Mouse (Mus musculus) stomach, embryonic 16.5 days (tissue): ENCODE measurements around the gene Dbx1. TPM values are rescaled to one million over a fixed set of nuclear protein-coding genes. Genes with fewer than 3 reads are reported as not detected.

Experiments used
- ATAC-seq: fragments of 200-750 bp; cut with Nextera tagmentation; 2 replicates; pipeline ENCODE4 v1.8.0; 2017; ENCODE audit warnings: moderate number of reproducible peaks, moderate TSS enrichment; ENCODE audit not compliant: insufficient read depth, low FRiP score
- H3K27ac ChIP-seq: fragments of 300-500 bp; sonication (generic); 2 replicates; pipeline ENCODE4 v1.5.1; 2014; ENCODE audit warnings: low read length
- H3K27me3 ChIP-seq: fragments of 300-500 bp; sonication (generic); 2 replicates; pipeline ENCODE4 v1.6.1; 2014; ENCODE audit warnings: low read length, control low read depth, mixed read lengths; ENCODE audit not compliant: control insufficient read depth, insufficient read depth
- H3K36me3 ChIP-seq: fragments of 300-500 bp; sonication (generic); 2 replicates; pipeline ENCODE4 v1.6.1; 2014; ENCODE audit warnings: low read length; ENCODE audit not compliant: control insufficient read depth, insufficient read depth
- H3K4me1 ChIP-seq: fragments of 300-500 bp; sonication (generic); 2 replicates; pipeline ENCODE4 v1.6.1; 2014; ENCODE audit warnings: low read length, control low read depth, mixed read lengths; ENCODE audit not compliant: control insufficient read depth, insufficient read depth
- H3K4me2 ChIP-seq: fragments of 300-500 bp; sonication (generic); 2 replicates; pipeline ENCODE4 v1.6.1; 2014; ENCODE audit warnings: low read depth, low read length, mixed read lengths
- H3K4me3 ChIP-seq: fragments of 300-500 bp; sonication (generic); replicated peaks from 2 replicates; pipeline ENCODE4 v1.5.1; 2014; ENCODE audit warnings: mild to moderate bottlenecking, low read length
- H3K9ac ChIP-seq: fragments of 300-500 bp; sonication (generic); 2 replicates; pipeline ENCODE4 v1.6.1; 2014; ENCODE audit warnings: low read length
- H3K9me3 ChIP-seq: fragments of 300-500 bp; sonication (generic); replicated peaks from 2 replicates; pipeline ENCODE4 v1.6.1; 2016; ENCODE audit warnings: low read length, control low read depth; ENCODE audit not compliant: control insufficient read depth
- WGBS: fragments of 180-500 bp; shearing (Covaris S2); extraction: QIAGEN DNeasy Blood & Tissue Kit; methylation state at CpG from one replicate; pipeline ENCODE4 v1.1.7; 2014; 5-methylcytosine and 5-hydroxymethylcytosine counted together
- polyA plus RNA-seq: library from polyadenylated mRNA; unstranded; fragments of >200 nt; fragmentation: Nextera tagmentation; extraction: Ambion mirVana; gene quantifications from 2 replicates; pipeline ENCODE4 v1.2.1, GENCODE M21; 2015

Gene Dbx1
- polyA plus RNA-seq, 1 experiment from 2014 or later: 0.28 TPM

- Histone ChIP-seq H3K36me3 (0 out of 2 replicates have a peak, but pooled peaks cover 4% of the 10 kb centered on the region), H3K27ac (no peak overlapping the region), H3K9me3 (no peaks in the 10 kb centered on the region), H3K4me3 (no peak overlapping the region), H3K9ac (no peak overlapping the region), H3K27me3 (no peaks in the 10 kb centered on the region), H3K4me2 (no peak overlapping the region), H3K4me1 (no peaks in the 10 kb centered on the region)
- no peak for ATAC-seq
- 89% methylated on average over 14 of the region's 14 CpGs for WGBS
Observed at GRCm38 (mm10) chr7:49604244-49604643, 32.4 kb downstream of the Dbx1 start.

GRCm38 (mm10) chr7:49601191-49601975 is 35.3 kb downstream of the Dbx1 start:
- Histone ChIP-seq H3K36me3 (peaks cover 20% of the 10 kb centered on the region), H3K4me3 (no peak overlapping the region), H3K4me2 (no peak overlapping the region), H3K9me3 (no peaks in the 10 kb centered on the region), H3K27me3 (no peaks in the 10 kb centered on the region), H3K4me1 (no peaks in the 10 kb centered on the region), H3K27ac (peak overlapping the region; percentile 3; the same call in 1 of the 2 replicates), H3K9ac (no peak overlapping the region)
- ATAC-seq: peak; percentile 17; the same call in 1 of the 2 replicates
- WGBS: 36% methylated on average over 13 of the region's 13 CpGs

- H3K27ac ChIP-seq: no peak overlapping the region
- H3K9ac ChIP-seq: no peak overlapping the region
- H3K4me1 ChIP-seq: no peaks in the 10 kb centered on the region
- H3K36me3 ChIP-seq: peaks cover 20% of the 10 kb centered on the region
- no peak overlapping the region for H3K4me3 ChIP-seq
- no peak for ATAC-seq
- 85% methylated on average over 3 of the region's 3 CpGs for WGBS
- no peak overlapping the region for H3K4me2 ChIP-seq
- H3K27me3 ChIP-seq: no peaks in the 10 kb centered on the region
- H3K9me3 ChIP-seq: no peaks in the 10 kb centered on the region
Observed at GRCm38 (mm10) chr7:49599950-49600349, 36.7 kb downstream of the Dbx1 start.

GRCm38 (mm10) chr7:49598225-49598624 is 38.4 kb downstream of the Dbx1 start:
- ATAC-seq: no peak
- H3K36me3 ChIP-seq: peaks cover 20% of the 10 kb centered on the region
- no peak overlapping the region for H3K9ac ChIP-seq
- no peaks in the 10 kb centered on the region for H3K27me3 ChIP-seq
- H3K4me2 ChIP-seq: no peak overlapping the region
- 94% methylated on average over 13 of the region's 13 CpGs for WGBS
- no peaks in the 10 kb centered on the region for H3K9me3 ChIP-seq
- no peaks in the 10 kb centered on the region for H3K4me1 ChIP-seq
- no peak overlapping the region for H3K27ac ChIP-seq
- no peak overlapping the region for H3K4me3 ChIP-seq

- WGBS: 71% methylated on average over 3 of the region's 3 CpGs
- no peak for ATAC-seq
Observed at GRCm38 (mm10) chr7:49597776-49598175, 38.9 kb downstream of the Dbx1 start.

GRCm38 (mm10) chr7:49589635-49590034 is 47.0 kb downstream of the Dbx1 start:
- Histone ChIP-seq H3K9ac (no peak overlapping the region), H3K4me2 (no peak overlapping the region), H3K4me3 (no peak overlapping the region), H3K27ac (no peak overlapping the region), H3K27me3 (no peaks in the 10 kb centered on the region), H3K4me1 (no peaks in the 10 kb centered on the region), H3K9me3 (no peaks in the 10 kb centered on the region), H3K36me3 (peaks cover 16% of the 10 kb centered on the region)
- ATAC-seq: no peak
- WGBS: 89% methylated on average over 8 of the region's 8 CpGs

More at GRCm38 (mm10) chr7:49597776-49598175, 38.9 kb downstream of the Dbx1 start:
- H3K4me3 ChIP-seq: no peak overlapping the region
- H3K9me3 ChIP-seq: no peaks in the 10 kb centered on the region
- H3K27me3 ChIP-seq: no peaks in the 10 kb centered on the region
- no peak overlapping the region for H3K4me2 ChIP-seq
- no peaks in the 10 kb centered on the region for H3K4me1 ChIP-seq
- no peak overlapping the region for H3K27ac ChIP-seq
- H3K9ac ChIP-seq: no peak overlapping the region
- H3K36me3 ChIP-seq: peaks cover 20% of the 10 kb centered on the region

GRCm38 (mm10) chr7:49586530-49587120 is 50.0 kb downstream of the Dbx1 start:
- Histone ChIP-seq H3K4me2 (no peak overlapping the region), H3K9me3 (no peaks in the 10 kb centered on the region)
- 70% methylated on average over 5 of the region's 5 CpGs for WGBS

GRCm38 (mm10) chr7:49583176-49583575 is 53.5 kb downstream of the Dbx1 start:
- no peak overlapping the region for H3K9ac ChIP-seq
- WGBS: 93% methylated on average over 6 of the region's 6 CpGs
- H3K27me3 ChIP-seq: no peaks in the 10 kb centered on the region
- H3K36me3 ChIP-seq: peaks cover 10% of the 10 kb centered on the region
- H3K27ac ChIP-seq: no peak overlapping the region
- H3K4me2 ChIP-seq: no peak overlapping the region
- H3K4me3 ChIP-seq: no peak overlapping the region
- no peaks in the 10 kb centered on the region for H3K4me1 ChIP-seq
- no peak for ATAC-seq
- H3K9me3 ChIP-seq: no peaks in the 10 kb centered on the region

More at GRCm38 (mm10) chr7:49586530-49587120, 50.0 kb downstream of the Dbx1 start:
- Histone ChIP-seq H3K36me3 (peaks cover 20% of the 10 kb centered on the region), H3K4me3 (no peak overlapping the region), H3K27me3 (no peaks in the 10 kb centered on the region), H3K4me1 (no peaks in the 10 kb centered on the region), H3K27ac (no peak overlapping the region), H3K9ac (no peak overlapping the region)
- ATAC-seq: no peak

GRCm38 (mm10) chr7:49582551-49582950 is 54.1 kb downstream of the Dbx1 start:
- Histone ChIP-seq H3K4me2 (no peak overlapping the region), H3K4me3 (no peak overlapping the region), H3K27ac (no peak overlapping the region), H3K27me3 (no peaks in the 10 kb centered on the region), H3K9ac (no peak overlapping the region), H3K4me1 (no peaks in the 10 kb centered on the region), H3K36me3 (peaks cover 11% of the 10 kb centered on the region), H3K9me3 (no peaks in the 10 kb centered on the region)
- ATAC-seq: no peak
- WGBS: 70% methylated on average over 7 of the region's 7 CpGs
